Mouse (Mus musculus): Measurements from ENCODE around the gene Mpp1.
"Not testable (repeated sequence)": the region's sequence is repeated elsewhere in the genome, so short reads cannot be mapped to it uniquely, and the experiment has no call there.

Mpp1 gene

GRCm38 (mm10) chrX:75130467-75131160 is at the start of gene Mpp1:
Gene Mpp1 (minus strand): TSS chrX:75131016.
- DNase-seq: peak; percentile 84

GRCm38 (mm10) chrX:75163670-75164069 is 32.9 kb upstream of the Mpp1 start, which contains the start of gene Smim9:
Gene Smim9 (minus strand): TSS chrX:75163770.
- DNase-seq: no peak

GRCm38 (mm10) chrX:75155576-75156243 is 24.9 kb upstream of the Mpp1 start:
- peak; percentile 39 for DNase-seq

GRCm38 (mm10) chrX:75152249-75152648 is 21.4 kb upstream of the Mpp1 start:
- DNase-seq: no peak

- no peak for DNase-seq
These were observed 19.5 kb upstream of the Mpp1 start for GRCm38 (mm10) chrX:75150304-75150703.

GRCm38 (mm10) chrX:75148414-75148813 is 17.6 kb upstream of the Mpp1 start:
- no peak for DNase-seq

- not testable (repeated sequence) for DNase-seq
These were observed 12.3 kb upstream of the Mpp1 start for GRCm38 (mm10) chrX:75143124-75143555.

GRCm38 (mm10) chrX:75138182-75138581 is 7.4 kb upstream of the Mpp1 start:
- no peak for DNase-seq

GRCm38 (mm10) chrX:75137729-75138128 is 6.9 kb upstream of the Mpp1 start:
- no peak for DNase-seq

GRCm38 (mm10) chrX:75136938-75137337 is 6.1 kb upstream of the Mpp1 start:
- no peak for DNase-seq

- no peak for DNase-seq
These were observed 1.3 kb downstream of the Mpp1 start for GRCm38 (mm10) chrX:75129474-75129873.

GRCm38 (mm10) chrX:75128333-75128980 is 2.4 kb downstream of the Mpp1 start:
- DNase-seq: peak; percentile 35

- DNase-seq: no peak
These were observed 3.9 kb downstream of the Mpp1 start for GRCm38 (mm10) chrX:75126893-75127292.

GRCm38 (mm10) chrX:75125606-75126005 is 5.2 kb downstream of the Mpp1 start:
- DNase-seq: no peak

GRCm38 (mm10) chrX:75115550-75115949 is 15.3 kb downstream of the Mpp1 start:
- no peak for DNase-seq

GRCm38 (mm10) chrX:75102293-75102692 is 28.5 kb downstream of the Mpp1 start:
- DNase-seq: no peak

GRCm38 (mm10) chrX:75098799-75099198 is 32.0 kb downstream of the Mpp1 start:
- no peak for DNase-seq

GRCm38 (mm10) chrX:75096163-75096770 is 34.5 kb downstream of the Mpp1 start:
- DNase-seq: no peak

- DNase-seq: peak; percentile 91
These were observed 35.2 kb downstream of the Mpp1 start, which contains the start of gene Dkc1 for GRCm38 (mm10) chrX:75095369-75096162. Gene Dkc1 (plus strand): TSS chrX:75095854.

- DNase-seq: no peak
These were observed 45.2 kb downstream of the Mpp1 start for GRCm38 (mm10) chrX:75085654-75086053.

- peak; percentile 44 for DNase-seq
These were observed 45.9 kb downstream of the Mpp1 start, which contains the start of gene Gab3 for GRCm38 (mm10) chrX:75084774-75085508. Gene Gab3 (minus strand): TSS chrX:75085458.

Data from kidney, adult 18-20 months (tissue).